Mouse (Mus musculus) megakaryocyte progenitor cell, adult 5-6 weeks (primary cell): ENCODE measurements at regions not wholly inside any gene's neighbourhood (a gene's known extent, or its start where the extent isn't known, plus 50 kb on each side); places are given as distances from the start of the nearest gene placed in this dataset.
A peak's percentile ranks its signal among the peaks of the same experiment; 100 is the strongest.
"Not testable (repeated sequence)": the region's sequence is repeated elsewhere in the genome, so short reads cannot be mapped to it uniquely, and the experiment has no call there.

ENCODE experiments used
- ATAC-seq: replicated peaks from 2 replicates; pipeline ENCODE4 v1.8.0; 2016; ENCODE audit warnings: mild to moderate bottlenecking, moderate TSS enrichment, inconsistent platforms; ENCODE audit not compliant: poor library complexity

- no peak for ATAC-seq
These were observed 167.0 kb upstream of the Ndn start for GRCm38 (mm10) chr7:62179387-62179786.

GRCm38 (mm10) chr7:62208529-62208928 is 137.8 kb upstream of the Ndn start:
- no peak for ATAC-seq

DNA sequence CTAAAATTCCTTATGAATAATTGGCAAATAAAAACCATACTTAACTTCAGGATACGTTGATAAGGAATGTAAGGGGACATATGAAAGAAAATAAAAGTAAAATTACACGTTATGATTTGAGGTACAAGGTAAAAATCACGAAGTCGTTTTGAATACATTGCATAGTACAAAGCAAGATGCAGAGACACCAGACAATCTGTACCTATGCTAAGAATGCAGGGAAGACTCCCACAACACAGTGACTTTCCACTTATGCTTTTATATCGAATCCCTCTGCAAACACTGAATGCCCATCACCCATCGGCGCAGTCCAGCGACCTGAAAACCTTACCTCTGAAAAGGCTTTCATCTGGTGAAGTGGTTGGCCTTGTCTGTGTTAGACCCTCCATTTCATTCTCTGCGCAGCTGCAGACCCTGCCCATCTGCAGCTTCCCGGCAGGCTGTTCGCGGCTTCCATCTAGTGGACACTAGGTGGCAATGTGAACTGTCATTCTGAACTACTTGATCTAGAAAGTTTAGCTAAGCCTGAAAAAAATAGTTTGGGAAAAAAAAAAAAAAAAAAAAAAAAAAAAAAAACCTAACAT is 137.2 kb upstream of the Ndn start:
- peak; percentile 50; the same call in 1 of the 2 replicates for ATAC-seq

DNA sequence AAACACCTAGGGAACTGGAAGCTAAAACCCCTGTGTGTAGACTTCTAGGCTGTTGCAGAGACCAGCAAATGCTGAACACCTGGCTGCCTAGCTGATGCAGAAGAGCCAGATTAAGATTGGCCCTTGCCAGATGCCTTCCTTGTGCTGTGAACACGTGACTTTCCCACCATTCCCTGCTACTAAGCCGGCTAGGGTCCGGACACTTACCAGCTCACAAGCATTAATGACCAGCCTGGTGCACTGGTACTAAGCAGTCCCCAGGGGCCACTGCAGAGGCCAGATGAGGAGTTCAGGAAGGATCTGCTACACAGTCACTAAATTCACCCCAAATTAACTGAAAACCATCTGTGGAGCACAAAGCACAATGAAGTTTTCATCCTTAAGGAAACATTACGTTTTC is 121.2 kb upstream of the Ndn start:
- ATAC-seq = no peak

DNA sequence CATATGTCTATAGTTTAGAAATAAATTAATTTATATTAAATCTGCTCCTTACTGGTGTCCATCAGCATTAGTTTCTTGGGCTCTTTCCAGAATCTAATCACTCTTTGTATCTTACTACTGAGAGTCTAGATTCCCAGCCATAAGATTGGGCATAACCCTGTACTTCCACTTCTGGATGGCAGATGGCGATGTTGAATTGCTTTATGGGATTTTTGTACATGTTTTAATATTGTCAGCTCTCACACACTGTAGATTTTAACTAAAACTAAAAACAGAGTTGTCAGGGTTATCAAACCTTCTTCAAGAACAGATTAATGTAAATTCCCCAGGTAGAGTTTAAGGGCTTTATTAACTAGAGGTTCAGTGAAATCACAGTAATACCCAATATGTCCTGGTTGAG is 118.6 kb upstream of the Ndn start:
- no peak for ATAC-seq

DNA sequence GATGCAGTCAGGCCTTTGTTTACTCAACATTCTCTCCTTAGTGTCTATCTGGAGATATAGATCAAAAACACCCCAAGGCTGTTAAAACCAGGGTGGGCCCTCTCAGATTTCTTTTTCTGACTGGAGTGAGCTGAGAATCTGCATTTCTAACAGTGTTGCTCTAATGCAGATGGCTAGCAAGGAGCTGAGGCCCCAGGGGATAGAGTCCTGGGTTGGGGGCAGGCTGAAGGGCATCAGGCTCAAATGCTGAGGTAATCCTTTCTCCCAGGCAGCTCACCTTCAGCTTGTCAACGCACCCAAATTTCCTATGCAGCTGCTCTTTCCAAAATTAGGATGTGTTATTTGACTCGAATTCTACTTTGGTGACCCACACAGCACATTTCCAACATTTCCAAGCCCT is 115.7 kb upstream of the Ndn start:
- ATAC-seq = no peak

DNA sequence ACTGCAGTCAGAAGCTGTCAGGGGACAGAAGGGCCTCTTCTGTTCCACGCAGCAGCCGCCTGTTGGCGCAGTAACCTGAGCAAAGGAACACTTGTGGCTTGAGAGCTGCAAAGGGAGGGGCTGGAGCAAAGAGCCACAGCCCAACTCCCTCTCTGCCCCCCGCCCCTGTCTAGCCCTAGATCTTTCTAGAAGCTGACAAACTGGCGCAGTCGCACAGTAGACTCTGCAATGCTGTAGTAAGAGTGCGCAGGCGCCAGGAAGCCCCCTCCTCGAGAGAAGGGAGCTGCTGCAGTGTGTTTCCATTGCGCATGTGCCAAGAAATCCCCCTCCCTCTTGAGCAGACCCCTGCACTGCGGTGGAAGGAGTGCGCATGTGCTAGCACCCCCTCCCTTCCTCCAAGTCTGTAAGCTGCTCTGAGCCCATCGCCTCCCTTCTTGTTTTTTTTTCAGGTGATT is 115.2 kb upstream of the Ndn start:
- ATAC-seq = no peak

DNA sequence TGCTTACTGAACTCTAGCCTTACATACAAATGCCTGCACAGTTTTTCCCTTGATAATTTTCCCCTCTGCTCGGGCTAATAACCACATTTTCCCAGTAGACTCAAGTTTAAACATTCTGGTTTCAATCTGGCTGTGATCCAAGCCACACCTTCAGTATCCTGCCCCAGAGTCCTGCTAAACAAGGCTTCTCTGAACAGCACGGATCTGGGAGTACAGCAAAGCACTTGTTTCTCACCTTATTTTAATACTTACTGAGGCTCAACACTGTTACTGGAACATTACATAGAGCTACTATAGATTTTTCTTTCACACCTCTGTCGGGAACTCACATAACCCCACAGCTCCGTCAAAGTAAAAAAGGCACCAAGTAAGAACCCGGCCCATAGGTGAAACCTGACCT is 114.3 kb upstream of the Ndn start:
- ATAC-seq = no peak

DNA sequence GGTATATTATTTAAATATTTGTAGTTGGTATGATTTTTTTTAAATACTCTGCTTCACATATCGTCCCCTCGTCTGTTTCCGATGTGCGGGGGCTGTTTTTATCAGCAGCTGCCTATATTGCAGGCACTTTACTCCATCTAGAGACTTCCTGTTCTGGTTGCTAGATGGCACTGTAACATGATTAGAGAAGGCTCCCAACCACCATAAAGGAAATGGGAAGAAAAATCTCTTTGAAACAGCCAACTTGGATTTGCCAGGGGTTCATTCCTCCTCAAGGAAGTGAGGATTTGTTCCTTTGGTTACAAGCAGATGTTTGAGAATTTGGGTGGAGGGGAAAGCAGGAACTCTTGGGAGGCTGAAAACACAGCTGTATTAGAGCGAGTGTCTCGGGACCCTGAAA is 112.3 kb upstream of the Ndn start:
- ATAC-seq = no peak

DNA sequence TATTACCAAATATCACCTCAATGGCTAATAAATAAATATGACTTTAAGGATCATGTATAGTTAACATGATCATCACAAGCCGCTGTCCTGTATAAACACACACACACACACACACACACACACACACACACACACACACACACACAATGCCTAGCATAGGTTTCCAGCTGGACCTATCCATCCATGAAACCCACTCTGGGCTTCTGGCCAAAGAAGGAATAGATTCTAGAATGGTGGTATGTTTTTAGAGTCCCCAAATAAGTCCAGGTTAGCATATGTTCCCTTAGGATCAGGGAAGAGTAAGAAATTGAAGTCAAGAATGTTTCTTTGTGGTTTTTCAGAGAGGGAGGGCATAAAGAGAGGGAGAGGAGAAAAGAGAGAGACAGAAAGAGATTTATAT is 110.6 kb upstream of the Ndn start:
- no peak for ATAC-seq

- no peak for ATAC-seq
These were observed 84.7 kb upstream of the Ndn start for GRCm38 (mm10) chr7:62261688-62262114.

- not testable (repeated sequence) for ATAC-seq
These were observed 84.2 kb upstream of the Ndn start for GRCm38 (mm10) chr7:62262174-62262573.

GRCm38 (mm10) chr7:62269156-62269855 is 77.1 kb upstream of the Ndn start:
- no peak for ATAC-seq

- no peak for ATAC-seq
These were observed 70.2 kb upstream of the Ndn start for GRCm38 (mm10) chr7:62276219-62276618.

DNA sequence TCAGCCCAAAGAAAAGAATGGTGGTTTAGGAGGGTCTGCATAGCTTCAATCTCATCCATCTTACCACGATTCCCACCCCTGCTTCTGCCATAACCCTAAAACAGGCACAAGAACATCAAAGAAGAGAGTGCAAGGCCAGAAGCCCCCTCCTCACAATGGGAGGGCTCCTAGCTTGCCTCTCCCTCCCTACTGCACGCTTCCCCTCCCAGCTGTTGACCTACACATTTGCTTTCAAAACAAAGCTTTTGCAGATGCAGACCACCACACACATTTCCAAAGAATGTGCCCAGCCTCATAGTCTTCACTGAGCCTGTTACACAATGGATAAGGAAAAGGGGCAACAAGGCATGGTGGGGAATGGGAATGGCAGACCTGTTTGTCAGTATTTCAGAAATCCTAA is 67.9 kb upstream of the Ndn start:
- no peak for ATAC-seq

DNA sequence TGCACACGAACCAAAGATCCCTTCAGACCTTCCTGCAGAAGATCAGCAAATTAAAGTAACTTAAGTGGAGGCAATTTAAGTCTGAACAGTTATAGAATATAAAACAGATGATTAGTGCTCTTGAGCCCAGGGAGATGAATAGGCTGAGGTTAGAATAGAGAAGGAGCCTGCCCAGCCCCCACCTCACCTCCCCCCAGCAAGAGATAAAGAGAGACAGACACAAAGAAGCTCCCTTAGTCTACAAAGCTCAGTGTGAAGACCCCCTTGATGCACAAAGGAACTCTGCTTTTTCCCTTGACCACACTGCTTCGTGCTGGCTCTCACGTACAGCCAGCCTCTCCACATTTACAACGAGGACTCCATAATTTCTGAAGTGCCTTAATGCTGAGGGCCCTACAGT is 67.3 kb upstream of the Ndn start:
- no peak for ATAC-seq
